ENCODE assay signal across 11 mouse cellular contexts in genomic region chr17:46622269-46622668, GRCm38 (mm10). TPM values are rescaled to one million over a fixed set of nuclear protein-coding genes. Genes with fewer than 3 reads are reported as not detected.
DNase-seq lines count a peak whose midpoint lies in the region; ATAC-seq lines count a peak whose summit lies in the region.
"Had no signal": no experiment of that assay in that cellular context is flagged by ENCODE, and none has a peak within 500 bp of the region (broad histone marks: within the 10 kb centered on the region; RNA-seq: fewer than 3 reads in every experiment).

No protein-coding gene starts in this region.

- 43% methylated on average over 11 of the region's 11 CpGs for WGBS in heart, embryonic 15.5 days
- 83% methylated on average over 11 of the region's 11 CpGs for WGBS in midbrain, embryonic 10.5 days
- WGBS in midbrain, embryonic 11.5 days = 86% methylated on average over 11 of the region's 11 CpGs
- 69% methylated on average over 11 of the region's 11 CpGs for whole genome bisulfite sequencing in stomach, embryonic 16.5 days

- H3K4me1 ChIP-seq in heart, embryonic 15.5 days (replicated peaks) = peaks cover 84% of the 10 kb centered on the region
- H3K4me1 ChIP-seq in midbrain, embryonic 10.5 days = peaks cover 93% of the 10 kb centered on the region
- peaks cover 38% of the 10 kb centered on the region for H3K4me1 ChIP-seq in midbrain, embryonic 11.5 days (ENCODE audit: control insufficient read depth, insufficient read depth, low read length)
- H3K4me1 ChIP-seq in stomach, embryonic 16.5 days (ENCODE audit: control insufficient read depth, insufficient read depth, low read length) = peaks cover 96% of the 10 kb centered on the region

- no peaks in the 10 kb centered on the region for H3K36me3 ChIP-seq in heart, embryonic 15.5 days
- peaks cover 4% of the 10 kb centered on the region; the same call in 1 of the 2 replicates for H3K36me3 ChIP-seq in midbrain, embryonic 10.5 days
- H3K36me3 ChIP-seq in midbrain, embryonic 11.5 days (ENCODE audit: control insufficient read depth, insufficient read depth, low read length) = peaks cover 2% of the 10 kb centered on the region; the same call in 1 of the 2 replicates
- H3K36me3 ChIP-seq in stomach, embryonic 16.5 days (ENCODE audit: control insufficient read depth, insufficient read depth, low read length) = no peaks in the 10 kb centered on the region
- H3K36me3 ChIP-seq: neural tube, embryonic 12.5 days had no signal

- no peak overlapping the region; the same call in 1 of the 2 replicates for H3K4me2 ChIP-seq in heart, embryonic 15.5 days
- H3K4me2 ChIP-seq in midbrain, embryonic 11.5 days = no peak overlapping the region
- H3K4me2 ChIP-seq in stomach, embryonic 16.5 days (ENCODE audit: low read depth, low read length) = no peak overlapping the region
- H3K4me2 ChIP-seq: neural tube, embryonic 12.5 days had no signal

- H3K9ac ChIP-seq in heart, embryonic 15.5 days = no peak overlapping the region
- no peak overlapping the region for H3K9ac ChIP-seq in midbrain, embryonic 11.5 days (ENCODE audit: low read length)
- H3K9ac ChIP-seq in stomach, embryonic 16.5 days (ENCODE audit: low read length) = peak overlapping the region; percentile 37; the same call in 1 of the 2 replicates
- H3K9ac ChIP-seq: neural tube, embryonic 12.5 days had no signal

- peak overlapping the region; percentile 71; the same call in 1 of the 2 replicates for H3K27ac ChIP-seq in heart, embryonic 15.5 days
- H3K27ac ChIP-seq in midbrain, embryonic 10.5 days (replicated peaks) = 0 out of 2 replicates have a peak overlapping the region, but pooled peaks have one; percentile 19
- no peak overlapping the region for H3K27ac ChIP-seq in midbrain, embryonic 11.5 days (ENCODE audit: low read depth, low read length)
- H3K27ac ChIP-seq in stomach, embryonic 16.5 days (ENCODE audit: low read length) = peak overlapping the region; percentile 81
- H3K27ac ChIP-seq: neural tube, embryonic 12.5 days had no signal

- ATAC-seq in heart, embryonic 15.5 days (replicated peaks; ENCODE audit: insufficient number of reproducible peaks, insufficient read depth, low FRiP score, low read depth) = no peak
- ATAC-seq in midbrain, embryonic 11.5 days (ENCODE audit: low FRiP score) = no peak
- ATAC-seq in granulocyte monocyte progenitor cell, adult 5-6 weeks (replicated peaks; ENCODE audit: poor library complexity, severe bottlenecking) = peak; percentile 65
- ATAC-seq in stomach, embryonic 16.5 days (ENCODE audit: insufficient read depth, low FRiP score) = no peak
- ATAC-seq in monocyte, adult 5-6 weeks (replicated peaks; ENCODE audit: insufficient number of reproducible peaks, low FRiP score, low TSS enrichment, poor library complexity, severe bottlenecking) = no peak
- ATAC-seq: CD4-positive, CD25-positive, alpha-beta regulatory T cell, adult 4 months had no signal

- no peak for DNase-seq in heart, adult 8-10 months (ENCODE audit: low spot score)
- DNase-seq in midbrain, embryonic 10.5 days (ENCODE audit: low spot score) = no peak
- DNase-seq in midbrain, embryonic 11.5 days (ENCODE audit: low spot score, missing footprints) = no peak
- DNase-seq in adrenal gland, adult (ENCODE audit: inconsistent age in 2 of 2, low spot score in 1 of 2) = no peak
- DNase-seq: embryo, embryonic 11 days had no signal

- no peak overlapping the region for H3K4me3 ChIP-seq in heart, embryonic 15.5 days
- H3K4me3 ChIP-seq in midbrain, embryonic 10.5 days = no peak overlapping the region
- H3K4me3 ChIP-seq in midbrain, embryonic 11.5 days (ENCODE audit: low read depth, low read length) = no peak overlapping the region
- no peak overlapping the region for H3K4me3 ChIP-seq in stomach, embryonic 16.5 days (replicated peaks; ENCODE audit: low read length)
- H3K4me3 ChIP-seq: neural tube, embryonic 12.5 days had no signal

- no peaks in the 10 kb centered on the region for H3K9me3 ChIP-seq in heart, embryonic 15.5 days (replicated peaks)
- no peaks in the 10 kb centered on the region for H3K9me3 ChIP-seq in midbrain, embryonic 10.5 days (replicated peaks)
- no peaks in the 10 kb centered on the region for H3K9me3 ChIP-seq in midbrain, embryonic 11.5 days (ENCODE audit: control insufficient read depth, low read length)
- H3K9me3 ChIP-seq in stomach, embryonic 16.5 days (replicated peaks; ENCODE audit: control insufficient read depth, low read length) = no peaks in the 10 kb centered on the region
- H3K9me3 ChIP-seq: neural tube, embryonic 12.5 days had no signal

- H3K27me3 ChIP-seq in heart, embryonic 15.5 days = no peaks in the 10 kb centered on the region
- no peaks in the 10 kb centered on the region for H3K27me3 ChIP-seq in midbrain, embryonic 10.5 days (ENCODE audit: low read depth, poor library complexity, severe bottlenecking)
- no peaks in the 10 kb centered on the region for H3K27me3 ChIP-seq in midbrain, embryonic 11.5 days (ENCODE audit: control insufficient read depth, insufficient read depth, low read length)
- no peaks in the 10 kb centered on the region for H3K27me3 ChIP-seq in stomach, embryonic 16.5 days (ENCODE audit: control insufficient read depth, insufficient read depth, low read length)
- H3K27me3 ChIP-seq: neural tube, embryonic 12.5 days had no signal

RNA-seq across cellular contexts. Expression of gene Ptk7, which starts 7.0 kb away (rescaled TPM):
- polyA plus RNA-seq in heart, embryonic 15.5 days (2015; fragmentation: Nextera tagmentation; extraction: Ambion mirVana) = 34.1 and 49.5 TPM in 2 replicates
- 1 to 10 TPM; 1.8 to 3.5 (median 2.1) TPM for total RNA-seq in heart, adult 8-10 months (2022)
- 65.3 and 68.4 TPM in 2 replicates for polyA plus RNA-seq in midbrain, embryonic 10.5 days (2016; fragmentation: Nextera tagmentation; extraction: Ambion mirVana)
- polyA plus RNA-seq in midbrain, embryonic 11.5 days (2014; fragmentation: Nextera tagmentation; extraction: Ambion mirVana) = 16.7 and 19.5 TPM in 2 replicates
- total RNA-seq in granulocyte monocyte progenitor cell, adult 5-6 weeks (2014; fragmentation: Nextera tagmentation) = 3.6 and 4.3 TPM in 2 replicates
- total RNA-seq in granulocyte monocyte progenitor cell, adult 5-6 weeks (2017) = 3.7 and 3.8 TPM in 2 replicates
- polyA plus RNA-seq in stomach, embryonic 16.5 days (2015; fragmentation: Nextera tagmentation; extraction: Ambion mirVana) = 93.9 and 94.9 TPM in 2 replicates
- not detected in 3 replicates for total RNA-seq in monocyte, adult 5-6 weeks (2017)
- polyA plus RNA-seq: CD4-positive, CD25-positive, alpha-beta regulatory T cell, adult 4 months had no signal

RNA-seq across cellular contexts. Expression of gene Klc4, which starts 23.6 kb away (rescaled TPM):
- 20.2 and 24.2 TPM in 2 replicates for polyA plus RNA-seq in heart, embryonic 15.5 days (2015; fragmentation: Nextera tagmentation; extraction: Ambion mirVana)
- total RNA-seq in heart, adult 8-10 months (2022) = 10 to 100 TPM; 27.5 to 29.1 (median 28.5) TPM
- polyA plus RNA-seq in midbrain, embryonic 10.5 days (2016; fragmentation: Nextera tagmentation; extraction: Ambion mirVana) = 33.0 and 40.3 TPM in 2 replicates
- polyA plus RNA-seq in midbrain, embryonic 11.5 days (2014; fragmentation: Nextera tagmentation; extraction: Ambion mirVana) = 26.6 and 29.8 TPM in 2 replicates
- total RNA-seq in granulocyte monocyte progenitor cell, adult 5-6 weeks (2014; fragmentation: Nextera tagmentation) = 5.6 and 8.5 TPM in 2 replicates
- total RNA-seq in granulocyte monocyte progenitor cell, adult 5-6 weeks (2017) = 7.9 and 11.5 TPM in 2 replicates
- polyA plus RNA-seq in stomach, embryonic 16.5 days (2015; fragmentation: Nextera tagmentation; extraction: Ambion mirVana) = 41.4 and 46.7 TPM in 2 replicates
- 15.6 to 18.9 TPM (median 18.5 TPM) in 3 replicates for total RNA-seq in monocyte, adult 5-6 weeks (2017)

RNA-seq across cellular contexts. Expression of gene Mrpl2, which starts 23.8 kb away (rescaled TPM):
- 94.3 and 102 TPM in 2 replicates for polyA plus RNA-seq in heart, embryonic 15.5 days (2015; fragmentation: Nextera tagmentation; extraction: Ambion mirVana)
- total RNA-seq in heart, adult 8-10 months (2022) = 100 to 1,000 TPM; 115 to 133 (median 125) TPM
- 126 and 129 TPM in 2 replicates for polyA plus RNA-seq in midbrain, embryonic 10.5 days (2016; fragmentation: Nextera tagmentation; extraction: Ambion mirVana)
- 97.8 and 100 TPM in 2 replicates for polyA plus RNA-seq in midbrain, embryonic 11.5 days (2014; fragmentation: Nextera tagmentation; extraction: Ambion mirVana)
- total RNA-seq in granulocyte monocyte progenitor cell, adult 5-6 weeks (2014; fragmentation: Nextera tagmentation) = 106 and 113 TPM in 2 replicates
- 103 and 133 TPM in 2 replicates for total RNA-seq in granulocyte monocyte progenitor cell, adult 5-6 weeks (2017)
- polyA plus RNA-seq in stomach, embryonic 16.5 days (2015; fragmentation: Nextera tagmentation; extraction: Ambion mirVana) = 94.1 and 99.9 TPM in 2 replicates
- total RNA-seq in monocyte, adult 5-6 weeks (2017) = 26.1 to 33.3 TPM (median 28.5 TPM) in 3 replicates

RNA-seq across cellular contexts. Expression of gene Cul7, which starts 27.9 kb away (rescaled TPM):
- polyA plus RNA-seq in heart, embryonic 15.5 days (2015; fragmentation: Nextera tagmentation; extraction: Ambion mirVana) = 32.8 and 44.9 TPM in 2 replicates
- 10 to 100 TPM; 16.5 to 21.2 (median 18.7) TPM for total RNA-seq in heart, adult 8-10 months (2022)
- 37.4 and 45.1 TPM in 2 replicates for polyA plus RNA-seq in midbrain, embryonic 10.5 days (2016; fragmentation: Nextera tagmentation; extraction: Ambion mirVana)
- 26.2 and 26.8 TPM in 2 replicates for polyA plus RNA-seq in midbrain, embryonic 11.5 days (2014; fragmentation: Nextera tagmentation; extraction: Ambion mirVana)
- 16.8 and 21.6 TPM in 2 replicates for total RNA-seq in granulocyte monocyte progenitor cell, adult 5-6 weeks (2014; fragmentation: Nextera tagmentation)
- 10.0 and 13.2 TPM in 2 replicates for total RNA-seq in granulocyte monocyte progenitor cell, adult 5-6 weeks (2017)
- polyA plus RNA-seq in stomach, embryonic 16.5 days (2015; fragmentation: Nextera tagmentation; extraction: Ambion mirVana) = 51.2 and 54.8 TPM in 2 replicates
- 2.0 to 3.2 TPM (median 3.2 TPM) in 3 replicates for total RNA-seq in monocyte, adult 5-6 weeks (2017)

RNA-seq across cellular contexts. Expression of gene Rrp36, which starts 51.9 kb away (rescaled TPM):
- polyA plus RNA-seq in heart, embryonic 15.5 days (2015; fragmentation: Nextera tagmentation; extraction: Ambion mirVana) = 33.2 and 39.7 TPM in 2 replicates
- total RNA-seq in heart, adult 8-10 months (2022) = 10 to 100 TPM; 10.5 to 13.7 (median 12.4) TPM
- polyA plus RNA-seq in midbrain, embryonic 10.5 days (2016; fragmentation: Nextera tagmentation; extraction: Ambion mirVana) = 69.4 and 69.6 TPM in 2 replicates
- 53.4 and 60.0 TPM in 2 replicates for polyA plus RNA-seq in midbrain, embryonic 11.5 days (2014; fragmentation: Nextera tagmentation; extraction: Ambion mirVana)
- total RNA-seq in granulocyte monocyte progenitor cell, adult 5-6 weeks (2014; fragmentation: Nextera tagmentation) = 15.7 and 21.3 TPM in 2 replicates
- 48.2 and 66.9 TPM in 2 replicates for total RNA-seq in granulocyte monocyte progenitor cell, adult 5-6 weeks (2017)
- polyA plus RNA-seq in stomach, embryonic 16.5 days (2015; fragmentation: Nextera tagmentation; extraction: Ambion mirVana) = 49.7 and 52.4 TPM in 2 replicates
- total RNA-seq in monocyte, adult 5-6 weeks (2017) = 52.8 to 99.5 TPM (median 65.5 TPM) in 3 replicates
